38 mouse cellular contexts compared by ENCODE assay signal in the genomic region with DNA sequence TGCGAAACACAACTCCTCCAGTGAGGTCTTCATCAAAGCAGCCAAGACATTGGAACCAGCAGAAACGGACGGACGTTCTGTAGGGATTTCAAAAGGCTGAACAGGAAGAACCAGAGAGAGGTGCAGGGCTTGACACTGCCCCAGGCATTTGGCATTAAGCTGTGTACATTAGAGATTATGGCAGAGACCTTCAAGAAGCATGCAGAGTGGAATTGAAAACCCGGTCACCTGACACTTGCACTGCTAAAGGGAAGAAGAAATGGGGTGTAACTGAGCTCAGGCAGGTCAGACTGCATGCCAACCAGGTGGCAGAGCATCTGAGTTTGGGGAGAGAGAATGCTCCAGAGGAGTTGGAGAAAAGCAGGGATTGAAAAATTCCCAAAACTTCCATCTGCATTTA. TPM values are rescaled to one million over a fixed set of nuclear protein-coding genes. Genes with fewer than 3 reads are reported as not detected.
"Had no signal": no experiment of that assay in that cellular context is flagged by ENCODE, and none has a peak within 500 bp of the region (broad histone marks: within the 10 kb centered on the region; RNA-seq: fewer than 3 reads in every experiment).

No protein-coding gene starts in this region.

- H3K36me3 ChIP-seq: embryonic facial prominence, embryonic 12.5 days; embryonic facial prominence, embryonic 13.5 days; embryonic facial prominence, embryonic 15.5 days; forebrain, embryonic 10.5 days; forebrain, embryonic 12.5 days; forebrain, embryonic 15.5 days; heart, embryonic 10.5 days had no signal

- H3K9ac ChIP-seq: embryonic facial prominence, embryonic 12.5 days; embryonic facial prominence, embryonic 13.5 days; embryonic facial prominence, embryonic 15.5 days; forebrain, embryonic 12.5 days; forebrain, embryonic 13.5 days; forebrain, embryonic 15.5 days; forebrain, postnatal 0 days had no signal

- DNase-seq: cerebellum, adult 2 months; cerebellum, adult 8-10 months; cerebellum, adult 9-10 months; cerebellum, adult 9-11 months; cerebellum, postnatal 10 days; cerebellum, postnatal 14 days; cerebellum, postnatal 25 days; cerebellum, postnatal 36 days; forebrain, postnatal 0 days; gastrocnemius, adult 2 months; gastrocnemius, postnatal 10 days; gastrocnemius, postnatal 14 days; gastrocnemius, postnatal 25 days; gastrocnemius, postnatal 36 days; heart, adult 18-20 months; heart, adult 2 months had no signal

- H3K27ac ChIP-seq: embryonic facial prominence, embryonic 12.5 days; embryonic facial prominence, embryonic 15.5 days; forebrain, embryonic 10.5 days; forebrain, embryonic 12.5 days; forebrain, embryonic 13.5 days; forebrain, embryonic 15.5 days; gastrocnemius, adult 2 months; heart, adult 2 months; heart, embryonic 10.5 days had no signal

- ATAC-seq: forebrain, embryonic 13.5 days; forebrain, embryonic 14.5 days; forebrain, embryonic 15.5 days; forebrain, embryonic 16.5 days; forebrain, postnatal 0 days had no signal

- H3K4me3 ChIP-seq: embryonic facial prominence, embryonic 12.5 days; embryonic facial prominence, embryonic 13.5 days; embryonic facial prominence, embryonic 15.5 days; erythroblast, embryonic 14.5 days; forebrain, embryonic 10.5 days; forebrain, embryonic 12.5 days; forebrain, embryonic 13.5 days; forebrain, embryonic 15.5 days; gastrocnemius, adult 2 months; heart, adult 2 months; heart, embryonic 10.5 days had no signal

- H3K4me2 ChIP-seq: embryonic facial prominence, embryonic 12.5 days; embryonic facial prominence, embryonic 13.5 days; embryonic facial prominence, embryonic 15.5 days; forebrain, embryonic 12.5 days; forebrain, embryonic 13.5 days; forebrain, embryonic 15.5 days; heart, embryonic 11.5 days had no signal

- H3K27me3 ChIP-seq: embryonic facial prominence, embryonic 12.5 days; embryonic facial prominence, embryonic 13.5 days; embryonic facial prominence, embryonic 15.5 days; forebrain, embryonic 12.5 days; forebrain, embryonic 13.5 days; forebrain, embryonic 15.5 days had no signal

- H3K9me3 ChIP-seq: embryonic facial prominence, embryonic 12.5 days; embryonic facial prominence, embryonic 13.5 days; embryonic facial prominence, embryonic 15.5 days; forebrain, embryonic 10.5 days; forebrain, embryonic 12.5 days; forebrain, embryonic 13.5 days; forebrain, embryonic 15.5 days; heart, embryonic 10.5 days had no signal

RNA-seq across cellular contexts. Expression of gene Gm47996, which starts 45.5 kb away (rescaled TPM):
- total RNA-seq: forebrain, postnatal 0 days; gastrocnemius, postnatal 10 days; gastrocnemius, postnatal 14 days; gastrocnemius, postnatal 4 days; granulocyte monocyte progenitor cell, adult 5-6 weeks; heart, adult 18-20 months; heart, adult 2 months; heart, adult 8-10 months had no signal
- polyA plus RNA-seq: cerebellum, adult 2 months; cortical plate, adult 2 months; embryonic facial prominence, embryonic 11.5 days; embryonic facial prominence, embryonic 12.5 days; embryonic facial prominence, embryonic 15.5 days; erythroblast, embryonic 14.5 days; forebrain, embryonic 10.5 days; forebrain, embryonic 11.5 days; forebrain, embryonic 12.5 days; forebrain, embryonic 13.5 days; forebrain, embryonic 14.5 days; forebrain, embryonic 15.5 days; forebrain, embryonic 16.5 days; forebrain, postnatal 0 days; frontal cortex, adult 2 months; heart, adult 2 months; heart, embryonic 10.5 days had no signal

RNA-seq across cellular contexts. Expression of gene 3110040M04Rik, which starts 51.5 kb away (rescaled TPM):
- total RNA-seq: common myeloid progenitor, adult 5-6 weeks; forebrain, postnatal 0 days; gastrocnemius, adult 8-10 months; gastrocnemius, postnatal 10 days; gastrocnemius, postnatal 14 days; gastrocnemius, postnatal 25 days; gastrocnemius, postnatal 36 days; gastrocnemius, postnatal 4 days; granulocyte monocyte progenitor cell, adult 5-6 weeks; heart, adult 18-20 months; heart, adult 2 months; heart, adult 8-10 months had no signal
- polyA plus RNA-seq: cerebellum, adult 2 months; cortical plate, adult 2 months; embryonic facial prominence, embryonic 11.5 days; embryonic facial prominence, embryonic 12.5 days; embryonic facial prominence, embryonic 13.5 days; embryonic facial prominence, embryonic 15.5 days; forebrain, embryonic 10.5 days; forebrain, embryonic 11.5 days; forebrain, embryonic 12.5 days; forebrain, embryonic 13.5 days; forebrain, embryonic 14.5 days; forebrain, embryonic 15.5 days; forebrain, embryonic 16.5 days; forebrain, postnatal 0 days; frontal cortex, adult 2 months; gonadal fat pad, adult 2 months; heart, adult 2 months had no signal

RNA-seq across cellular contexts. Expression of gene Gm47995, which starts 57.2 kb away (rescaled TPM):
- total RNA-seq: common myeloid progenitor, adult 5-6 weeks; forebrain, postnatal 0 days; gastrocnemius, adult 2 months; gastrocnemius, adult 8-10 months; gastrocnemius, postnatal 10 days; gastrocnemius, postnatal 25 days; gastrocnemius, postnatal 4 days; granulocyte monocyte progenitor cell, adult 5-6 weeks; heart, adult 18-20 months; heart, adult 2 months; heart, adult 8-10 months had no signal
- polyA plus RNA-seq: cerebellum, adult 2 months; cortical plate, adult 2 months; embryonic facial prominence, embryonic 11.5 days; embryonic facial prominence, embryonic 12.5 days; embryonic facial prominence, embryonic 13.5 days; embryonic facial prominence, embryonic 15.5 days; erythroblast, embryonic 14.5 days; forebrain, embryonic 10.5 days; forebrain, embryonic 11.5 days; forebrain, embryonic 12.5 days; forebrain, embryonic 13.5 days; forebrain, embryonic 14.5 days; forebrain, embryonic 15.5 days; forebrain, embryonic 16.5 days; forebrain, postnatal 0 days; frontal cortex, adult 2 months; heart, adult 2 months had no signal
